Mouse (Mus musculus) G1E (cell line): ENCODE data around the gene Ube2v1.

Source experiments
- CTCF ChIP-seq: IDR thresholded peaks from 2 replicates; pipeline ENCODE4 v1.5.1; 2012; ENCODE audit warnings: low read depth, low read length, inconsistent platforms, mixed read lengths
- GATA1 ChIP-seq: IDR thresholded peaks from 2 replicates; pipeline ENCODE4 v1.6.1; 2012; ENCODE audit warnings: borderline replicate concordance, low read length, inconsistent platforms, mixed read lengths
- POLR2AphosphoS5 ChIP-seq: IDR thresholded peaks from 2 replicates; pipeline ENCODE4 v1.6.1; 2012; ENCODE audit warnings: low read depth, low read length, inconsistent platforms; ENCODE audit not compliant: insufficient replicate concordance
- TAL1 ChIP-seq: conservative IDR thresholded peaks from 2 replicates; pipeline ENCODE4 v1.6.1; 2012; ENCODE audit warnings: low read depth, low read length, inconsistent platforms, mixed read lengths

- TF ChIP-seq CTCF: no peak
- TF ChIP-seq GATA1: no peak
- TF ChIP-seq TAL1: no peak
- TF ChIP-seq POLR2AphosphoS5: no peak
These were observed 63.8 kb downstream of the Ube2v1 start for GRCm38 (mm10) chr2:167568112-167568511.
